Mouse (Mus musculus) kidney, postnatal 4 days (tissue): Measurements from ENCODE around the gene Olfr128.
"Not testable (repeated sequence)": the region's sequence is repeated elsewhere in the genome, so short reads cannot be mapped to it uniquely, and the experiment has no call there.

Source experiments
- DNase-seq, 2 experiments: peaks; one replicate each; pipeline ENCODE4 v3.0.0; 2021; ENCODE audit warnings: mixed read lengths in 2 of 2

The Olfr128 gene

DNA sequence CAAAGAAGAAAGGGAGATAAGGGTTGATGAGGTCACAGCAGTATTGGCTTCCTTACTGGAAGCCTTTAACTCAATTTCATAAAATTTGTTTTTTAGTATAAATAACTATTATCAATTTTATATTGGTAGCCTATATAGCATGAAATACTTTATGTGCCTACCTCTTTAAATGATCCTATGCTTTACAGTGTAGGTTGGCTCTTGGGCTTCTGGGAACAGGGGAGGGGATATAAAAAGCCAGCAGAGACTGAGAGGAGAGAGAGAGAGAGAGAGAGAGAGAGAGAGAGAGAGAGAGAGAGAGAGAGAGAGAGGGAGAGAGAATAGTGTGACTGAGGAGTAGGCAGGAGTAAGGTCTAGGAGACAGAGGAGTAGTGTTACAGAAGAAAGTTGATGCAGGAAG, at the start of gene Olfr128:
Gene Olfr128, plus strand, starts transcription at position 301 of the 400 bp plus-strand sequence.
- DNase-seq: no peak

DNA sequence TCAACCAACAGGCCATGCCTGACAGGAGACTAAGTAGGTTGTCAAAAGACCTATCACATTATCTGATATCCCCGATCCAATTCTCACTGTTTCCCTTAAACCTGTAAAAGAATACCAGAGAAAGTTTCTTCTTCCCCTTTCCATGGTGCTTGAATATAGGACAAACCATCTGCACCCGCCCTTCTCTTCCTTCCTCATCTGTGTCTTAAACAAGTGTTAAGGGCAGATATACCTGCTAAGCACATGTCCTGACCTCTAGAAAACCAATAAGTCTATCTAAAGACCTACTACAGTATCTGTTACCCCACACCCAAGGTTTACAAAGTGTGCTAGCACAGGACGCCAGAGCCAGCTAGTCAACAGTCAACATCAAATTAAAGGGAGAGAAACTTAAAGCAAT, 46.5 kb upstream of the Olfr128 start:
- DNase-seq: no peak

DNA sequence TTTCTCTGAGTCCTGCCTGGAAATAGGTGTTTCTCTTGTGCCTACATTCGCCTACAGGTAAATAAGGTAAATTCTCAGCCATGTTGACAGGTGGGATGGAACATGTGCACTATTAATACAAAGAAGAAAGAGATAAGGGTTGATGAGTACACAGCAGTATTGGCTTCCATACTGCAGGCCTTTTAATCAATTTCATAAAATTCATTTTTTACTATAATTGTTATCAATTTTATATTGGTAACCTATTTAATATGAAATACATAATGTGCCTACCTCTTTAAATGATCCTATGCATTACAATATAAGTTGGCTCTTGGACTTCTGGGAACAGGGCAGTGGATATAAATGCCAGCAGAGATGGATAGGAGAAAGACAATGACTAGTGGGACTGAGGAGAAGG, 20.2 kb upstream of the Olfr128 start, which contains the start of gene Olfr127:
Gene Olfr127, plus strand, starts transcription at position 301 of the 400 bp plus-strand sequence.
- no peak for DNase-seq

DNA sequence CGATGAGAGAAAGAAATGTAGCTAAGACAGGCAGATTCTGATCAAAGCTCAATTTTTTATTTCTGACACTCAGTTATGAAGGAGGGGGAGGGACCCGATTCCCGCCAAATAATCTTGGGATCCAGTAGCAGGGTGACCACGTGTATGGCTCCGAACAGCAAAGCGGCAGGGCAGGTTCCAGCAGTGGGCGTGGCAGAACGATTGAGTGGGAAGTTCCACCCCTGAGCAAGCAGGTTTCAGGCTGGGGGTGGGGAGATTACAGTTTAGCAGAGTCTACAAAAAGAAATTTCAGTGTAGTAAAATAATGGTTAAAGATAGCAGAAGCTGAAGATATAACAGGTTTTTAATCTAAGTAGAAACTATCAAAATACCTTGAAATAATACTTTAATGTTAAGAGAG, 13.5 kb upstream of the Olfr128 start:
- not testable (repeated sequence) for DNase-seq

DNA sequence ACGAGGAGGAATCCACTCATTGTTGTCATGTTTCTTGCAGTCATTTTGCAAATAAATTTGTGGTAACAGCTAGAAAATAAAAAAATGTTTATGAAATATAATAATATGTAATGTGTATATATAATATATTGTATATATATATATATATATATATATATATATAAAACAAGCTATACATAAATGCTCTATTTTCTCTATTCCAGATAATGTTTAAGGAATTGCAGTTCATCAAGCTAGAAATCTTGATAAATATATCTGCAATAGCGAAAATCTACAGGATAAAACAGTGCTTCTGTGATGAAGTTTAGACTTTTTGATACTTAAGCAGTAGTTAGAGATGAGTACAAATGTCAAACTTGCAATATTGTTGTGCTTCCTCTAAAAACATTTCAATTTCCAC, 32.6 kb downstream of the Olfr128 start, which contains the start of gene Olfr761:
Gene Olfr761, minus strand, starts transcription at position 101 of the 400 bp plus-strand sequence.
- DNase-seq: no peak

DNA sequence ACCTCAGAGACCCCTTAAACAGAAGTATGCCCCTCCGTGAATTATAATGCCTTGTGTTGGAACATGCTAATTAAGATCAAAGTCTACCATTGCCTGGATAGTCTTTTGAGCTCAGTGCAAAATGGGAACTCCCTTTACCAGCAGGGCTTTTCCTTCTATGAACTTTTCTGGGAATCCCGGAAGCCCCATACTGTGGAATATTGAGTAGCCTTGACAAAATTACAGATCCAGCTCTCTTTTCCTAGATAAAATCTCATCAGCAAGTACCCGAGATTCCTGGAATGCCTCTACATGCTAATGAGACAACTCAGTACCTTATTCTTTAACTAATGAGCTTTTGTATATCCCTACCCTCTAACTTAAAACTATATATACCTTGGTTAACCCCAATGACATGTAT, 53.2 kb downstream of the Olfr128 start:
- DNase-seq: no peak
